Mouse (Mus musculus) embryonic facial prominence, embryonic 10.5 days (tissue): Measurements from ENCODE around the gene Zfp950. TPM values are rescaled to one million over a fixed set of nuclear protein-coding genes. Genes with fewer than 3 reads are reported as not detected.
"Not testable (repeated sequence)": the region's sequence is repeated elsewhere in the genome, so short reads cannot be mapped to it uniquely, and the experiment has no call there.

Experiments
- DNase-seq: peaks from one replicate; pipeline ENCODE4 v3.0.0-alpha.2; 2017; ENCODE audit warnings: low spot score
- H3K27ac ChIP-seq: fragments of 300-500 bp; sonication (generic); replicated peaks from 2 replicates; pipeline ENCODE4 v1.5.1; 2016; ENCODE audit warnings: mild to moderate bottlenecking
- H3K27me3 ChIP-seq: fragments of 300-500 bp; sonication (generic); replicated peaks from 2 replicates; pipeline ENCODE4 v1.6.1; 2016; ENCODE audit warnings: low read depth, mild to moderate bottlenecking; ENCODE audit not compliant: poor library complexity, severe bottlenecking
- H3K36me3 ChIP-seq: fragments of 300-500 bp; sonication (generic); replicated peaks from 2 replicates; pipeline ENCODE4 v1.6.1; 2016; ENCODE audit warnings: mild to moderate bottlenecking, moderate library complexity
- H3K4me1 ChIP-seq: fragments of 300-500 bp; sonication (generic); 2 replicates; pipeline ENCODE4 v1.6.1; 2016
- H3K4me3 ChIP-seq: fragments of 300-500 bp; sonication (generic); 2 replicates; pipeline ENCODE4 v1.5.1; 2016; ENCODE audit warnings: mild to moderate bottlenecking, moderate library complexity
- H3K9me3 ChIP-seq: fragments of 300-500 bp; sonication (generic); 2 replicates; pipeline ENCODE4 v1.6.1; 2016; ENCODE audit warnings: mild to moderate bottlenecking
- WGBS: fragments of 180-500 bp; shearing (Covaris S2); methylation state at CpG from one replicate; pipeline ENCODE4 v1.1.7; 2016; 5-methylcytosine and 5-hydroxymethylcytosine counted together
- polyA plus RNA-seq: library from polyadenylated mRNA; unstranded; fragments of >200 nt; fragmentation: Nextera tagmentation; extraction: Ambion mirVana; gene quantifications from 2 replicates; pipeline ENCODE4 v1.2.1, GENCODE M21; 2016

The Zfp950 gene
- polyA plus RNA-seq = 27.7 and 35.2 TPM in 2 replicates

DNA sequence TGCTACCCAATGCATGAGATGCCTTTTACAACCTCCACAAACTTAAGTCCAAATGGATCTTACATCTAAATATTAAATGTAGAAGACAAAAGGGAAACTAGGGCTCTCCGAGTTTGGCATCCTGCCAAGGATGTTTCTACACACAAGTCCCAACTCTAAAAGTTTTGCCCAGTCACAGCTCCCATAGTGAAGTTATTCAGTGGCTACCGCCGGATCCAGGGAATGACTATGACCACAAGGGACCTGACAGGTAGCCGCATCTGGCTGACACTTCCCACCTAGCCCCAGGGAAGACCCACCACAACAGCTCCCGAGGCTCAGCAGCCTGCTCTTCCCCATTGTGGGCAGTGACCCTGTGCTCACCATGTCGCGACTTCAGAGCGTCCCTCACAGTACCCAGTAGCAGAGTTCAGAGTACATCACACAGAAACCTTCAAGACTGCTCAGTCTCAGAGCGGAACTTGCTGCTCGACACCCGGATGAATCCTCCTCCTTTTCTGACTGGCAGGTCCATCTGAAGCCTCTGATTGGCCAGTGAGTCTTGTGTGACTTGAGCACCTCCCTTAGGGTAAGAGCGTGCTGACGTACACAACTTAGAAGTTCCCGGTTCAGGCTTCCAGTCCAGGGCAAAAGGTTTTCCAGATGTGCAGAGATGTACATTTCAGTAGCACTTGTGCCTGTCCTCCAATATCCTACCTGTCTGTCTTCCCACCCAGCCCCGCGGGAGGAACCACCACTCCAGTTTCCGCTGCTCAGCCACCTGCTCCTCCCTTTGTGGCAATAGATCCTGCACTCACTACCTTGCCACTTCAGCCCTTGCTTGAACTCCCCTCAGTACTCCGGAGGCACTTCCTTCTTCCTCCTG is at the start of gene Zfp950:
TSS of gene Zfp950 (minus strand) at position 499 of the 865 bp plus-strand sequence.
- Histone ChIP-seq H3K36me3 (peaks cover 8% of the 10 kb centered on the region; the same call in 1 of the 2 replicates), H3K4me1 (peaks cover 16% of the 10 kb centered on the region), H3K9me3 (no peaks in the 10 kb centered on the region), H3K27ac (peak within 1 kb of the TSS; percentile 83), H3K27me3 (no peaks in the 10 kb centered on the region), H3K4me3 (peak within 1 kb of the TSS; percentile 83)
- DNase-seq = peak; percentile 85
- under 1% methylated on average over 18 of the region's 18 CpGs for whole genome bisulfite sequencing

DNA sequence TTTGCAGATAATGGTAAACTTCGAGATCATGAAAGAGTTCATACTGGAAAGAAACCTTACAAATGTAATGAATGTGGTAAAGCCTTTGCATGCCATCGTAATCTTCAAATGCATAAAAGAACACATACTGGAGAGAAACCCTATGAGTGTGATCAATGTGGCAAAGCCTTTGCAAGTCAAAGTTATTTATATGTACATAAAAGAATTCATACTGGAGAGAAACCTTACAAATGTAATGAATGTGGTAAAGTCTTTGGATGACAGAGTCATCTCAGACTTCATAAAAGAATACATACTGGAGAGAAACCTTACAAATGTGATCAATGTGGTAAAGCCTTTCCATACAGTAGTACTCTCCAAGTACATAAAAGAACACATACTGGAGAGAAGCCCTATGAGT is 43.0 kb upstream of the Zfp950 start, which contains the start of gene Gm6020:
TSS of gene Gm6020 (plus strand) at position 301 of the 400 bp plus-strand sequence.
- 83% methylated on average over 2 of the region's 2 CpGs for WGBS
- not testable (repeated sequence) for DNase-seq, H3K27me3 ChIP-seq, H3K36me3 ChIP-seq, H3K4me1 ChIP-seq, H3K4me3 ChIP-seq, H3K27ac ChIP-seq
- peaks cover 34% of the 10 kb centered on the region; the same call in 1 of the 2 replicates for H3K9me3 ChIP-seq

DNA sequence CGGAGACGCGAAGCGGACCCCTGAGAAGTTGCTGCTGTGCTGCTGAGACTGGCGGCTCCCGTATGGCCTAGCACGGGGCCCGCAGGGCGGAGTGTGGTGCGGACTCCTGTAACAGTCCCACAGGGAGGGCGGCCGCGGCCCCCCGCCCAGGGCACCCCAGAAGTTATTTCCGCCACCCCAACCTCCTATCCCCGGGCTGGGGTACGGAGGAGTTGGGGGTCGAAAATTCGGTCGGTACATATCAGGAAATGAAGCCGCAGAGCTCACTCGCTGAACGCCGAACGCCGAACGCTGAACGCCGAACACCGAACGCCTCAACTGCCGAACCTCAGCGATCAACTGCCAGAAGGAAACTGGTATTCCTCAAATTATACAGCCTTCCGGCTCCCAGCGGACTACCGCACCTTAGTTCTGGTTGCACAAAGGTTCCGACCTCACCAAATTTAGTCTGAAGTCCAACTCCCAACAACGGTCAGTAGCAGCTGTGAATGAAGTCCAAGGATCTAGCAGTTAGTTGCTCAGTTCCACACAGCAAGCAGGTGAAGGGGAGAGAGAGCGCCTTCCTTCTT is 35.2 kb upstream of the Zfp950 start, which contains the start of gene Gm7102:
TSS of gene Gm7102 (minus strand) at position 554 of the 569 bp plus-strand sequence.
- DNase-seq = peak; percentile 35
- H3K27me3 ChIP-seq = peaks cover 17% of the 10 kb centered on the region
- 31% methylated on average over 39 of the region's 39 CpGs for WGBS
- H3K36me3 ChIP-seq = no peaks in the 10 kb centered on the region
- no peak within 1 kb of the TSS for H3K27ac ChIP-seq
- peaks cover 7% of the 10 kb centered on the region; the same call in 1 of the 2 replicates for H3K9me3 ChIP-seq
- H3K4me1 ChIP-seq = no peaks in the 10 kb centered on the region
- peak within 1 kb of the TSS; percentile 50 for H3K4me3 ChIP-seq

DNA sequence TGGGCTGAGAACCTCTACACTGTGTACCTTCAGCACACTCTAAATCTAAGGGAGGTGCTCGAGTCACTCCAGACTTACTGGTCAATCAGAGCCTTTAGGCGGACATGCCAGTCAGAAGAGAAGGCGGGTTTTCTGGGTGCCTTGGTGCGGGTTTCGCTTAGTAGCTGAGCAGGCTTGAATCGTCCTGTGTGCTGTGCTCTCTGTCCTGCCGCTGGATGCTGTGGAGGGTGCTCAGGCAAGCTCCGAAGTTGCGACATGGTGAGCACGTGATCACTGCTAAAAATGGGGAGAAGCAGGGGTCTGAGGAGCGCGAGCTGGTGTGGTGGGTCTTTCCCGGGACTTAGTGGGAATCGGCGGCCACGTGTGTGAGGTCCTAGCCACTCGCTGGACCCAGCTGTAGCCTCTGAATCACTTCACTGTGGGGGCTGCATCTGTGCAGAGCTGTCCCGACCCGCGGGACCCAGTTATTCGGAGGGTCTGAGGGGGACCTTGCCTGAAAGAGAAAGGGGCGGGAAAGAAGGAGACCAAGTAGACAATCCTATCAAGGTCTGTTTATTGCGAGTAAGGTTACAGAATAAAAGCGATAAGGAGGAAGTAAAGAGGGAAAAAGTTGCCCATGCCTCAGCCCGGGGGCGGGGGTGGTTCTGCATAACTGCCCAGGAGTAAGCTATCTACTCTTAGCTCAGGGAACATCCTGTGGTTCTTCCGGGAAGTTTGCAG is 11.2 kb upstream of the Zfp950 start:
- WGBS = 8% methylated on average over 27 of the region's 27 CpGs

DNA sequence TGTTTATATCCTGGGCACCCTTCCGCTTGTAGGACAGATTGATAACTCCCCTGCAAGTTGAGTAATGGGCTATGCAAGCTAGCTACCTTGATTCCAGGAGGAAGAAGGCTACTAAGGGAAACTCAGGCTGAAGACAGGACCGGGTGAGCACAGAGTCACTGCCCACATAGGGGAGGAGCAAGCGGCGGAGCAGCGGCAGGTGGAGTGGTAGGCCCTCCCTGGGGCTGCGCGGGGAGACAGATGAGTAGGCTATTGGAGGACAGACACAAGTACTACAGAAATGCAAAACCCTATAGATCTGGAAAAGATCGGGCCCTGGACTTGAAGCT is 10.7 kb upstream of the Zfp950 start:
- peak; percentile 49 for DNase-seq
- 7% methylated on average over 8 of the region's 8 CpGs for WGBS
- H3K36me3 ChIP-seq = no peaks in the 10 kb centered on the region
- H3K9me3 ChIP-seq = no peaks in the 10 kb centered on the region
- peaks cover 8% of the 10 kb centered on the region for H3K4me1 ChIP-seq
- H3K27ac ChIP-seq = no peak overlapping the region
- H3K27me3 ChIP-seq = peaks cover 26% of the 10 kb centered on the region
- peak overlapping the region; percentile 58 for H3K4me3 ChIP-seq

More for the DNA sequence above, 11.2 kb upstream of the Zfp950 start:
- no peaks in the 10 kb centered on the region for H3K36me3 ChIP-seq
- H3K27ac ChIP-seq = peak overlapping the region; percentile 35; the same call in 1 of the 2 replicates
- peak; percentile 31 for DNase-seq
- H3K4me1 ChIP-seq = peaks cover 8% of the 10 kb centered on the region
- H3K9me3 ChIP-seq = no peaks in the 10 kb centered on the region
- H3K27me3 ChIP-seq = peaks cover 26% of the 10 kb centered on the region
- H3K4me3 ChIP-seq = peak overlapping the region; percentile 58

DNA sequence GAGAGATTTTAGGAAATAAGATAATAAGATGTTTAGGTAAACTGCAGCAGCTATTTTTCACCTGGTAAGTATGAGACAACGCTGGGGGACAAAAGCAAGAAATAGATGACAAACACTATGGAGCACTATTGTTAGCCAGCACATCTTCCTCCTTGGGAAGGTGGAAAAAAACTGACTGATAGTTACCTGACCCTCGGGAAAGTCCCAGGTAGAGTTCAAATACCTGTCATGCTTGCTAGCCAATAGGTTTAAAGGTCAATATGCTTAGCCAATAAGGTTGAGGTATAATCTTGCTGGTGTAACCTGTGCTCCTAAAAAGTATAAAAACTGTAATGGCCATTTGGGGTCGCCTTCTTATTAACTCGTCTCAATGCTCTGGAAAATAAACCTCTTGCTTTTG is 659 bp upstream of the Zfp950 start:
- 17% methylated on average over 4 of the region's 4 CpGs for WGBS
- Histone ChIP-seq H3K4me1 (peaks cover 16% of the 10 kb centered on the region), H3K4me3 (peak overlapping the region; percentile 83), H3K9me3 (no peaks in the 10 kb centered on the region), H3K36me3 (peaks cover 8% of the 10 kb centered on the region; the same call in 1 of the 2 replicates), H3K27ac (peak overlapping the region; percentile 83), H3K27me3 (no peaks in the 10 kb centered on the region)
- DNase-seq = no peak

DNA sequence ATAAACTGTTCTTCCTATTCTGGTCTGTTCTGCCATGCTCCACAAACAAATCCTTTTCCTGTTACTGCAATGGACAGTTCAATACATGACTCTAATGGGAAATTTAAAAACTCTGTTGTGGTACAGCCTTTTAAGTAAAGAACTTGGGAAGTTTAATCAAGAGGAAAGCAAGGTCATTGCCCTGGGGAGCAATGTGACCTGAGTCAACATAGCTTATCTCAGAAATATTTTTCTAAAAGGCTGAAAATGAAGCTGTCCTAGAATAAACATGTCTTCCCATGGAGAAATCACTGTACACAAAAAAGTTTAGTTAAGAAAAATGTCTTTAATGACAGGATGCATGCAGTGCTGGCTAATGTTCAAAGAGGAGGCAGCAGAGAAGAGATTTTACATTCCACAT is 2.0 kb downstream of the Zfp950 start:
- no peak overlapping the region for H3K4me3 ChIP-seq
- no peak for DNase-seq
- H3K4me1 ChIP-seq = peaks cover 16% of the 10 kb centered on the region
- peaks cover 14% of the 10 kb centered on the region; the same call in 1 of the 2 replicates for H3K36me3 ChIP-seq
- no peaks in the 10 kb centered on the region for H3K27me3 ChIP-seq
- H3K9me3 ChIP-seq = no peaks in the 10 kb centered on the region
- H3K27ac ChIP-seq = no peak overlapping the region

DNA sequence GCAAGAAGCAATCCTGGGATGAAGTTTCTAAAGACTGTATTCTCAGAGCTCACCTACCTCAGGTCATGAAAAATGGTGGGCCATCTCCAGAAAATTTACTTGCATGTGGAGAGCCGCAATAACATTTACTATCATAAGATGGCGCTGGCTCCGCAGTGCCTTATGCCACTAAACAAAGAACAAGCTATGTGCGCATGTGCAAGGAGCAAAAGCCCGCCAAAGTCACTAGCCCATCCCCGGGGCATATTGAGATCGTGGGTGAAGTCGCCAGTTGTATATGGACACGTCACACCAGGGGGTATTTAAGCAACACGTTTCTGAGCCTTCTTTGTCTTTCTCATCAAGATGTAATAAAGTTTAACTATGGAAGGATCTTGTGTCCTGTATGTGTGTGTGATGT is 9.5 kb downstream of the Zfp950 start:
- H3K36me3 ChIP-seq = peaks cover 30% of the 10 kb centered on the region
- H3K9me3 ChIP-seq = no peaks in the 10 kb centered on the region; the same call in 1 of the 2 replicates
- WGBS = 90% methylated on average over 10 of the region's 10 CpGs
- H3K4me3 ChIP-seq = no peak overlapping the region
- DNase-seq = no peak
- H3K27me3 ChIP-seq = no peaks in the 10 kb centered on the region
- H3K4me1 ChIP-seq = no peaks in the 10 kb centered on the region
- H3K27ac ChIP-seq = no peak overlapping the region

DNA sequence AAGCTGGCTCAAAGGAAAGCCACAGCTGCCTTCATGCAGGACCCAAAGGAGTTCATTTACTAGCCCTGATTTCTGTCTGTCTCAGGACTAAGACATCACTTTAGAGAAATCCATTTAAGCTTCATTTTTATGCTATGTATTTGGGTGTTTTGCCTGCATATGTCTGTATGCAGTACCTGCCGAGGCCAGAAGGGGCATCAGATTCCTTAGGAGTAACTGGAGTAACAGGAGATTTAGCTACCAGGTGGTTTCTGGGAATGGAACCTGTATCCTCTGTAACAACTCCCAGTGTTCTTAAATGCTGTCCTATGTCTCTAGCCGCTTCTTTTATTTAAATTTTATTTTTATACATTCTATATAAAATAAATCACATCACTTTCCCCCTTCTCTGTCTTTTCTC is 30.5 kb downstream of the Zfp950 start:
- H3K36me3 ChIP-seq = peaks cover 4% of the 10 kb centered on the region; the same call in 1 of the 2 replicates
- 50% methylated on average over 2 of the region's 2 CpGs for WGBS
- H3K9me3 ChIP-seq = peaks cover 10% of the 10 kb centered on the region
- no peaks in the 10 kb centered on the region for H3K27me3 ChIP-seq
- no peak overlapping the region for H3K4me3 ChIP-seq
- no peaks in the 10 kb centered on the region for H3K4me1 ChIP-seq
- H3K27ac ChIP-seq = no peak overlapping the region
- no peak for DNase-seq

DNA sequence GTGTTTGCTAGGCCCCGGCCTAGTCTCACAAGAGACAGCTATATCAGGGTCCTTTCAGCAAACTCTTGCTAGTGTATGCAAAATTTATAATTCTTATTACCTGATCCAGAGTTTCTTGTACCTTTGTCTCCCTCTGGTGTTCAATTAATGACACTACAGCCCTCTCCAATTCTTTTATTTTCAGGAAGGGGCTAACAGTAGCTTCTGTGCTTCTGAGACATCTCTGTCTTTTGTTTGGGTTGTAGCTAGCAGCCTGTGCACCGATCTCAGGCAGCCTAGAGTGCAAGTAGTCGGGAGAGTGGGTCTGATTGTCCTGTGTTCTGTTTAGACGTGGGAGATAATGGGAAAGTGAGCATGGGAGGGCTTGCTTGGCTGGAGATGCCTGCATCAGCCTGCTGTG is 42.9 kb downstream of the Zfp950 start:
- no peaks in the 10 kb centered on the region for H3K4me1 ChIP-seq
- no peak overlapping the region for H3K4me3 ChIP-seq
- no peak overlapping the region for H3K27ac ChIP-seq
- WGBS = 28% methylated on average over 4 of the region's 4 CpGs
- peaks cover 11% of the 10 kb centered on the region for H3K36me3 ChIP-seq
- DNase-seq = no peak
- no peaks in the 10 kb centered on the region for H3K9me3 ChIP-seq
- H3K27me3 ChIP-seq = no peaks in the 10 kb centered on the region

DNA sequence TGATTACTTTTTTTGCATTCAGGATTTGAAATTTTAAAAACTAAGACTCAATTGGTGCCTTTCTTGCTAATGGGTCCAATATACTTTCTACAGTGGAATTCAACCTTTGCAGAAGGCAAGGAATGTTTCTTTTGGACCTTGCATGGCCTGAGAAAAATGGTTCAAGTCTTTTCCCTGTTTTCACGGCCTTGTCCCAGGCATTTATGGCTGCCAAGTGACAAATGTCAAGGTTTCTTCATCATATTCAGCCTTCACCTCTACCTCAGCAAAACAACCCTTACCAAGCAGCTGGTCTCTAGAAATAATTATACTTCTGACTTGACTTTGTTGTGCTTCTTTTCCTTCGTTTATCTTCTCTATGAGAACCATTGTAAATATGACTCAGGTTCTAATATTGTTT is 43.9 kb downstream of the Zfp950 start:
- H3K4me3 ChIP-seq = no peak overlapping the region
- no peak for DNase-seq
- no peaks in the 10 kb centered on the region for H3K4me1 ChIP-seq
- H3K9me3 ChIP-seq = no peaks in the 10 kb centered on the region
- H3K27me3 ChIP-seq = no peaks in the 10 kb centered on the region
- peaks cover 16% of the 10 kb centered on the region for H3K36me3 ChIP-seq
- WGBS = 85% methylated on average over 2 of the region's 2 CpGs
- no peak overlapping the region for H3K27ac ChIP-seq

DNA sequence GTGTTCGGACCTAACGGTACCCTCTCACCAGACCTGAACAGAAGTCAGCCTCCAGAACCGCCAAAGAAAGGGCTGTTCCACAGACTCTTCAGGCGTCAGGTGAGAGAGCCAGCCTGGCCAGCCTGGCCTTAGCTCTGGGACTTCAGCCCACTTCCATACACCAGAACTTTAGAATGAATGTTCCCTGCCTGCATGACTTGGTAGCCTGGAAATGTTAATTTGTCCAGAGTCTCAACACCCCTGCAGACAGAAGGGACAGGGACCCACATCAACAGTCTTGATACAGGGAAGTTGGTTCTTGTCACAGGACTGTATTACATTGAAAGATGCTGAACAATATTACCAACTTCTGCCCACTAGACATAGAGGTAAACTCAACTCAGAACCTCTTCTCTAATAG is 50.1 kb downstream of the Zfp950 start:
- no peak for DNase-seq
- no peak overlapping the region for H3K4me3 ChIP-seq

More for the DNA sequence above, 50.1 kb downstream of the Zfp950 start:
- 90% methylated on average over 4 of the region's 4 CpGs for WGBS
- Histone ChIP-seq H3K36me3 (peaks cover 39% of the 10 kb centered on the region), H3K4me1 (no peaks in the 10 kb centered on the region), H3K27me3 (no peaks in the 10 kb centered on the region), H3K9me3 (no peaks in the 10 kb centered on the region), H3K27ac (no peak overlapping the region)
